Mouse (Mus musculus) heart, adult 2 months (tissue): ENCODE results near the gene Macrod2.

Experiments
- CTCF ChIP-seq: fragments of 200-600 bp; IDR thresholded peaks from 2 replicates; pipeline ENCODE4 v1.8.1; 2022; ENCODE audit warnings: antibody characterized with exemption, mild to moderate bottlenecking, moderate library complexity
- EP300 ChIP-seq: fragments of 200-500 bp; IDR thresholded peaks from 2 replicates; pipeline ENCODE4 v1.6.1; 2011; ENCODE audit warnings: low read depth, low read length, control low read depth; ENCODE audit not compliant: insufficient read depth

DNA sequence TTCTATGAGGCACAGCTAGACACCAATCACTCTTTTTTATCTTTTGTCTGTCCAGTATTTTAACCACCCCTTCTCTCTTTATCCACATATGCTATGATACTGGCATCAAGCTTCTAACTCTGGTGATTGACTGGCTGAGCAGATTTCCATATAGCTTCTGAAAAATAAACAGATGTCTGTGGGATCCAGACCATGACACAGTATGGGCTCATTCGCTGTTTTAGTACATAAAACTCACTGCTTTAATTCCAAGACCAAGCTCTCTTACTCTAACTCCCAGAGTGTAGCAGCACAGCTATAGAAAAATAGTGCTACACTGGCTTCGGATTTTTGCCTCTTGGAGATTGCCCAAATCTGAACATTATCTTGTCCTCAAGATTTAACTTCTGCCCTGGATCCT is 1540.0 kb downstream of the Macrod2 start:
- TF ChIP-seq EP300, result no peak
- TF ChIP-seq CTCF, result no peak
